Mouse (Mus musculus): ENCODE data around the gene Gm37240.

Gene Gm37240

DNA sequence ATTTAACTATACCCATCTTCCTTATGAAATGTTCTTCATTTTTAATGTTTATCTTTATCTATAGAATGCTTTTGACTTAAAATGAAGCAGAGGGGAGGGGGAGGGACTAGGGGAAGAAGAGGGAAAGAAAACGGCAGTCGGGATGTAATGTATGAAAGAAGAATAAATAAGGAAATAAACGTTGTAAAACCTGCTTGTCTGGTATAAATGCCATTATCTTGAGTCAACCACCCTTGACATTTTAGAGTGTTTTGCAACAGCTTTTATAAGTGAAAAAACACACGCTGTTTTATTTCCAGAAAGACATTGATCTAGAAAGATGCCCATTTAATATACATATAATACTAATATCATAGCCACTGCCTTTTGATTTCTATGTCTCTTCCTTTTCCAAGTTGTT, 469.7 kb downstream of the Gm37240 start:
- DNase-seq (ENCODE audit: low spot score in 2 of 2), result no peak

DNA sequence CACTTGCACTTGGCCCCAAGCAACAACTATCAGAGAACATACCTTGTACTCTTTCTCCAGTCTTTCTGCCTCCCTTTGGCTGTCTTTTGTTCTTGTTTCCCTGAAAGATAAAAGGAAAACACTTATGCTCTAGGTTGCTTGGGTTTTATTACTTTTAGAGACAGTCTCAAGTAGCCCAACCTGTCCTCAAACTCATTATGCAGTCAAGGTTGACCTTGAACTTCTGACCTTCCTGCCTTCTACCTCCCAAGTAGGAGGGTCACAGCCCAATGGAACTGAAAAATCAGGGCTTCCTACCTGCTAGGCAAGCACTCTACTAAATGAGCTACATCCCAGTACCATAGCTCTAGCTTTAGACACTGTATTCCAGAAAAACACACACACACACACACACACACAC, 488.5 kb downstream of the Gm37240 start:
- no peak for DNase-seq (ENCODE audit: low spot score in 2 of 2)

GRCm38 (mm10) chr3:85398483-85398835, 488.9 kb downstream of the Gm37240 start:
- DNase-seq (ENCODE audit: low spot score in 2 of 2), result no peak

GRCm38 (mm10) chr3:85397816-85398482, 489.4 kb downstream of the Gm37240 start:
- DNase-seq (ENCODE audit: low spot score in 2 of 2), result no peak

DNA sequence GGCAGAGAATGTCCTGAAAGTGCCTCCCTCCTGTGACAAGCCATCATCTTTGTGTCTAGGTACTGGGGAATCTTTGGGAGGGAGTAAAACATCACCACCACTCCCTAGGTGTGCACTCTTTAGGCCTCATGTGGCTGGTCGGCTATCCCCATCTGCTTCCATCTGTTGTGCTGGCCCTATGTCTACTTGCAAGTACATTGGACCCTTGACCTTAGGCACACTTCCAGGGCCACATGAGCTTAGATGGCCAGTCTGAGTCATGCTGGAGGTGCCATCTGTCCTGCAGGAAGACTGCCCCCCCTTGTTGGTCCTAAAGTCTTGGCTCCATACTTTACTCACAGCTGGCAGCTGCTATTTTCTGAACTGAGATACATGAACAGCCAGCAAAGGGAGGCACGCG, 493.9 kb downstream of the Gm37240 start:
- DNase-seq (ENCODE audit: low spot score in 2 of 2), result no peak

DNA sequence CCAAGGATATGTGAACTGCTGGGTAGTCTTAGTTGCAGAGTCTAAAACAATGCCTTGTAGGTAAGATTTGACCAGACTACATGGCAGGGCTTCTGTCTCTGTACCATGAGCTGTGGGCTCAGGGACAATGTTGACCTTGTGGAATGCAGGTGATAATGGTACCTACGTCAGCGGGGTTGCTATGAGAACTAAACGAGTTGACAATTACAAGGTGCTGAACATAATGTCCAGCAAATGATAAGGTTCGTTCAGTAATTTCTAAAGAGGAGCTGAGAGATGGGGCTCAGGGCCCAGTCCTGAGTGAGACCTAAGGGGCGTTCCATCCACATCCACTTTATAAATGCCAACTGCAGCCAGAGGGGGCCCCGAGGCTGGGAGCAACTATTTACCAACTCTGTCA, 495.6 kb downstream of the Gm37240 start:
- DNase-seq (ENCODE audit: low spot score in 2 of 2), result no peak

DNA sequence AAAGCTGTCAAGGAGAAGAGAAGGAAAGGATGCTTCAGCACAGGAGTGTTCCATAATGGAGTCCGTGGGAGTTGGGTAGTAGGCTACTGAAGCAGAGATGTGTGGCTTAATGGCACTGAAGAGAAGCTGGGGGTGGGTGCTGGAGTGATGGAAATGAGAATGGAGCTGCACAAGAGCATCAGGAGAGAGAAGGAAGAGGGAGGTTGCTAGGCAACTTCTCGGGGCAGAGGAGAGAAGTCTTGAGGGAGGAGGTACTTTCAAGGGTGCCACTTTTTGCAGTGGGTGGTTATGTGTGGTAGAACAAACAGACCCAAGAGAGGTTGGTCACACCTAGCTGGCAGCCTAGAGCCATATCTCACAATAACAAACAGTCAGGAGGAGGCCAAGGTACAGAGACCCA, 496.2 kb downstream of the Gm37240 start:
- no peak for DNase-seq (ENCODE audit: low spot score in 2 of 2)

DNA sequence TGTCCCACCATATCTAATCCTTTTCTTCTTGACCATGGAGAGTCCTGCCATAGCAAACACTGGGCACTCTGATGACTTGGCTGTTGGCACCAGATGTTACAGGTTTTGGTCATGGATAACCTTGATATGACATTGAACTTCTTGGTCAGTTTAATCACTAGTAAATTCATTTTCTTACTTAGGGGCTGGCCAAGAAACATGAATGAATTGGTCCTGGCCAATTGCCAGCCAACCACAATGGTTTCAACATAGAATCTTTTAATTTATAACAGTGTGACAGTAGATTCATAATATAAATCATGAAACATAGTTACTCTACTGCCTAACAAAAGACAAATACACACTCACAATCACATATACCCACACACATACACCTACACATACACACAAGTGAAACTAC, 501.9 kb downstream of the Gm37240 start:
- no peak for DNase-seq (ENCODE audit: low spot score in 2 of 2)

- DNase-seq (ENCODE audit: low spot score in 2 of 2), result no peak
Observed at GRCm38 (mm10) chr3:85383330-85383729, 504.0 kb downstream of the Gm37240 start.

GRCm38 (mm10) chr3:85378703-85379395, 508.5 kb downstream of the Gm37240 start:
- no peak for DNase-seq (ENCODE audit: low spot score in 2 of 2)

DNA sequence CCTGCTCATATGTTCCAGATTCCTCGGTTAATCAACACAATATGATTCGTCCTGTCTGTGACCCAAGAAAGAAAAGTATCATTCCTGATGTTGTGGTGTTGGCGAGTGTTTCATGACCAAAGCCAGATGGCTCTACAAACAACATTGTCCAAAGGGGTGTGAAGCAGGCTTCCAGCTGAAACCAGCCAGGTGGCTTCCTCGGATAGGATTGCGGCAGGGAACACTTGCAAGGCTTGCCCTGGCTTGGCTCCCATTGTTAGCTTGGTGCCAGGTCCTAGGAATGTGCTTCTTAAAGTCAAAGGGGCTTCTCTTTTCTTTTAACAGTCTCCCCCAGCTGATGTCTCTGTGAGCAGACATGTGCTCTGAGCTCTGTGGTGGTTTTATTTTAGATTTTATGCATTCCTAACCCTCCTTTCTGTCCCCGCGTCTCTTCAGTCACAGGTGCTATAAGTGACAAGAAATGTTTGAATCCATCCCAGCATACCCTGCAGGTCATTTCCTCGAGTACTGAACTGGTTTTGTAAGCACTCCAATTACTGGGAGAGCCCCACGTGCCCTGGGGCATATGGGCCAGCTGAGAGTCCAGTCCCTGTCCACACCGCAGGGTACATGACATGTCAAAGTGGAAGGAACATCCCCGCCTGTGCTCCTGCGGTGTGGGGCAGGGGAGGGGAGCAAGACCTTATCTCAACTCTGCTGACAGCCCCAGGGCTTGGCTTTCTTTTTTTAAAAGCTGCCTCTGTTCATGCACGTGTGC, 509.2 kb downstream of the Gm37240 start:
- DNase-seq (ENCODE audit: low spot score in 2 of 2), result no peak

- DNase-seq (ENCODE audit: low spot score in 2 of 2), result no peak
Observed at GRCm38 (mm10) chr3:85377505-85377904, 509.8 kb downstream of the Gm37240 start.

DNA sequence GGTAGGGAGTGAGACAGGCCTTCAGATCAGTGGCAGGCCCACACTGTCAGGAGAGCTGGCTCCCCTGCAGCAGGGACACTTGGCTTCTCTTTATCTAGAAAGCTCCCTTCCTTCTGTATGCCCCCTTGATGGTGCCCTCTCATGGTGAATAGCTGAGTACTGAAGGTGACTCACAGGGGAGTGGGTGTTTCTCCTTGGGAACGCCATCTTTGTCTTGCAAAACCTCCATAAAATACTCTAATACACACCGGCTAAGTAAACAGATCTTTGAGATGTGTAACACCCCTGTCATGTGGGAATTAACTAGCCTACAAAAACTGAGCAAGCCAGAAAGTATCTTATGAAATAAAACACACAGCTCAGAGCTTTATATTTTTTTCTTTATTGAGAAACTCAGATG, 510.8 kb downstream of the Gm37240 start:
- DNase-seq (ENCODE audit: low spot score in 2 of 2), result no peak

DNA sequence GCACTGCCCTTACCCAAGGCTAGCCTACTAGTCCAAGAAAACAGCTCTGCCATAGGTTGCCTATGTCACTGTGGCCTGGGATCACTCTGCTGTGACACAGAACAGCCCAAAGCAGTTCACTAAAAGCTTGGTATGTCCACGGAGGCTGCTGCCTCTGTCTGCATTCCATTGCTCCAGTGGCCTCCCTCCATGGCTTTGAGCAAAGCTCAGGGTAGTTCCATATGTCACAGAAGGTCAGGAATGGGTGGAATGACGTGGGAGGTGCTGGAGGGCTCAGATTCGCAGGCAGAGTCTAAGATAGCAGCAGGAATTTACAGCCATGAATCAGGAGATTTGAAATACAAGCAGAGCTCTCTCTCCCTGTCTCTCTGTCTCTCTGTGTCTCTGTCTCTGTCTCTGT, 514.3 kb downstream of the Gm37240 start:
- no peak for DNase-seq (ENCODE audit: low spot score in 2 of 2)

DNA sequence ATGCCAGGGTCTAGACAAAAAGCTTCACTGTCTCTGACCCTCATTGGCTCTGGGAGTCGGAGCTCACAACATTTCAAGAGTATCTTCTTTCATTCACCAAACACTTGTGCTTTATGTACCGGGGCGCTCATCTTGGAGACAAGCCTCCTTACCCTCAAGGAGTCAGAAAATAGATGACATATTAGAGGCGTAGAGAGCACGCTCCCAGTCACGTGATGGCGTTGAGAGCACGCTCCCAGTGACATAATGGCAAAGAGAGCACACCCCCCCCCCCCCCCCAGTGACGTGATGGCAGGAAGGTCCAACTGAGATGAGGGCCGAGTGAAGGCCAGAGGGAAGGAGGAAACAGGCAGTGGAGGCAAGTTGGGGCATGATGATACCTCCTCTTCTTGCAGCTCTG, 517.5 kb downstream of the Gm37240 start:
- DNase-seq (ENCODE audit: low spot score in 2 of 2), result no peak

DNA sequence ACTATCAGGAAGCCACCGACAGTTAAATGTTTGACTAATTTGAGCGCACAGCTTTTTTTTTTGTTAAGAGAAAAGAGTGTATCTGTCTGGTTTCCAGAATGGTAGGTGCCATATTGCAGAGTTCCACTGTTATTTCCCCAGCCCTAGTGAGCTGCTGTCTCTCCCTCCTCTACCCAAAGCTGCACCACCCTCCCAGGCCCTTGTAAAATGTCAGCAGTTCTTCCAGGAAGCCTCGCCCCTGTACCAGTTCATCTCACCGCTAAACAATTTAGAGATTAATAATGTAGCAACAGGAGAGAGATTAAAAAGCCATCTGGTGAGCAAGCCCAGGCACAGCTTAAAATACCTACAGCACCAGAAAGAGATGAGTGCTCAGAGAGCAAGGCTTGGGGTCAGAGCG, 518.2 kb downstream of the Gm37240 start:
- DNase-seq (ENCODE audit: low spot score in 2 of 2), result no peak

GRCm38 (mm10) chr3:85368354-85369120, 518.8 kb downstream of the Gm37240 start:
- DNase-seq (ENCODE audit: low spot score in 2 of 2), result no peak

DNA sequence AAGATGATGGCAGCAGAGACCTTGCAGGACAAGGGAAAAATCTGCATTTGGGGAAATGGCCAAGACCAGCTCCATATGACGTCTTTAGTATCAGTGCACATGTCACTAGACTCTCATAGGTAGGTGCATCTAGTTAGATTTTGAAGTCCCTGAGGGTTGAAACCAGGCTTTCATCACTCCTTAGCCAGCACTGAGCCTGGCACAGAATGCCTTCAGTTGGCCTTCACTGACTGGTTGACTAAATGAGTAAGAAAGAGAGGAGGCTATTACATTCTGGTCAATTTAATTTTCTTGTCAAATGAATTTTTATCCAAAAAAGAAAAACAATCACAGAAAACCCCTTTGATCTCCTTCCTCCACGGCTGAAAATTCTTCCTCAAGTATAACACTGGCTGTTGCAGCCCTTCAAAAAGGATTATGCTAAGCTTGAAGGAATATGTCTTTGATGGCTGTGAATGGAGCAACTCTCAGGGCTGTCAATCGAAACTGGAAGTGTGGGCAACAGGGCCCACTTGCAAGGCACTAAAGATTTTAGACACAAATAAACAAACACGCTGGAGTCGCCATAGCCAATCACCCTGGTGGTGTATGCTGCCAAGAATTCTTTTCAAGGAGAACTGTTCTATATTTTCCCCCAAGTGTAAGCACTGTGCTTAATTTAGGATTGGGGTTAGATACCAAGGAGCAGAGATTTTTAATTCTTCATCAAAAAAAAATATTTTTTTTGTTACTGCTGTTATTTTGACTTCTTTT, 522.6 kb downstream of the Gm37240 start:
- DNase-seq (ENCODE audit: low spot score in 2 of 2), result no peak

GRCm38 (mm10) chr3:85362883-85363282, 524.4 kb downstream of the Gm37240 start:
- DNase-seq (ENCODE audit: low spot score in 2 of 2), result no peak

GRCm38 (mm10) chr3:85356373-85356772, 530.9 kb downstream of the Gm37240 start:
- DNase-seq (ENCODE audit: low spot score in 2 of 2), result no peak

- DNase-seq (ENCODE audit: low spot score in 2 of 2), result no peak
Observed at GRCm38 (mm10) chr3:85348021-85348420, 539.3 kb downstream of the Gm37240 start.

All from spleen, postnatal 4 days (tissue).